Mouse (Mus musculus) spleen, postnatal 4 days (tissue): ENCODE data around the gene Gpc6.

Source experiments
- DNase-seq, 2 experiments: peaks; one replicate each; pipeline ENCODE4 v3.0.0; 2022; ENCODE audit warnings: low spot score in 2 of 2

Gene Gpc6

GRCm38 (mm10) chr14:117710463-117710911 is 785.4 kb downstream of the Gpc6 start:
- no peak for DNase-seq

GRCm38 (mm10) chr14:117712311-117712710 is 787.2 kb downstream of the Gpc6 start:
- no peak for DNase-seq

- no peak for DNase-seq
Measured at GRCm38 (mm10) chr14:117714165-117714564, 789.0 kb downstream of the Gpc6 start.

- no peak for DNase-seq
Measured at GRCm38 (mm10) chr14:117716305-117716704, 791.2 kb downstream of the Gpc6 start.

GRCm38 (mm10) chr14:117728741-117729140 is 803.6 kb downstream of the Gpc6 start:
- DNase-seq = no peak

- DNase-seq = no peak
Measured at GRCm38 (mm10) chr14:117755231-117755630, 830.1 kb downstream of the Gpc6 start.

- no peak for DNase-seq
Measured at GRCm38 (mm10) chr14:117756505-117756904, 831.4 kb downstream of the Gpc6 start.

GRCm38 (mm10) chr14:117757790-117758358 is 832.8 kb downstream of the Gpc6 start:
- DNase-seq = no peak

GRCm38 (mm10) chr14:117760830-117761517 is 835.9 kb downstream of the Gpc6 start:
- DNase-seq = no peak

GRCm38 (mm10) chr14:117762934-117763333 is 837.8 kb downstream of the Gpc6 start:
- DNase-seq = no peak

GRCm38 (mm10) chr14:117767861-117768260 is 842.7 kb downstream of the Gpc6 start:
- no peak for DNase-seq

GRCm38 (mm10) chr14:117768697-117769096 is 843.6 kb downstream of the Gpc6 start:
- no peak for DNase-seq

- no peak for DNase-seq
Measured at GRCm38 (mm10) chr14:117773373-117773772, 848.3 kb downstream of the Gpc6 start.

- no peak for DNase-seq
Measured at GRCm38 (mm10) chr14:117777866-117778500, 852.9 kb downstream of the Gpc6 start.

GRCm38 (mm10) chr14:117778538-117779413 is 853.7 kb downstream of the Gpc6 start:
- no peak for DNase-seq

- DNase-seq = no peak
Measured at GRCm38 (mm10) chr14:117781724-117782123, 856.6 kb downstream of the Gpc6 start.

- DNase-seq = no peak
Measured at GRCm38 (mm10) chr14:117783671-117784262, 858.7 kb downstream of the Gpc6 start.

GRCm38 (mm10) chr14:117784960-117785359 is 859.8 kb downstream of the Gpc6 start:
- DNase-seq = no peak

- DNase-seq = no peak
Measured at GRCm38 (mm10) chr14:117785507-117786085, 860.5 kb downstream of the Gpc6 start.

- no peak for DNase-seq
Measured at GRCm38 (mm10) chr14:117786647-117787046, 861.5 kb downstream of the Gpc6 start.

GRCm38 (mm10) chr14:117794874-117795273 is 869.8 kb downstream of the Gpc6 start:
- no peak for DNase-seq
